Mouse (Mus musculus) CH12.LX (cell line): ENCODE data around the gene Elovl6. TPM values are rescaled to one million over a fixed set of nuclear protein-coding genes. Genes with fewer than 3 reads are reported as not detected.

ENCODE experiments used
- DNase-seq: peaks from one replicate; pipeline ENCODE4 v3.0.0-alpha.2; 2013; ENCODE audit errors: extremely low read depth
- H3K27ac ChIP-seq: 2 replicates; pipeline ENCODE4 v1.5.1; 2012; ENCODE audit warnings: low read depth, mild to moderate bottlenecking, control low read depth, moderate library complexity; ENCODE audit not compliant: insufficient read depth
- H3K27me3 ChIP-seq: replicated peaks from 2 replicates; pipeline ENCODE3; 2012; ENCODE audit warnings: inconsistent platforms
- H3K36me3 ChIP-seq, 2 experiments: replicated peaks in 1 of 2; 2 replicates each; pipeline versions ENCODE3 to v1.6.1; 2012; ENCODE audit warnings: inconsistent platforms in 1 of 2, low read length in 1 of 2, mild to moderate bottlenecking in 1 of 2, mixed read lengths in 1 of 2, moderate library complexity in 1 of 2; ENCODE audit not compliant: control insufficient read depth in 1 of 2, insufficient read depth in 1 of 2
- H3K4me1 ChIP-seq, 2 experiments: 2 replicates each; pipeline ENCODE4 v1.6.1; 2012; ENCODE audit warnings: inconsistent platforms in 1 of 2, moderate library complexity in 1 of 2; ENCODE audit not compliant: insufficient read depth in 2 of 2, control insufficient read depth in 1 of 2
- H3K4me2 ChIP-seq: 2 replicates; pipeline ENCODE4 v1.6.1; 2012; ENCODE audit warnings: low read depth, mild to moderate bottlenecking, control low read depth; ENCODE audit not compliant: poor library complexity, insufficient read depth, severe bottlenecking
- H3K4me3 ChIP-seq, 3 experiments: fragments of 150-350 bp in 1 of 3; sonication (generic) in 1 of 3; replicated peaks in 1 of 3; 2 replicates each; pipeline versions ENCODE3 to v1.5.1; 2011 to 2012; ENCODE audit warnings: low read depth in 2 of 3, low read length in 2 of 3, mild to moderate bottlenecking in 2 of 3, moderate library complexity in 2 of 3, control low read depth in 1 of 3, improper control_type of control experiment in 1 of 3, inconsistent platforms in 1 of 3, mixed read lengths in 1 of 3; ENCODE audit not compliant: poor library complexity in 1 of 3
- H3K79me2 ChIP-seq: replicated peaks from 2 replicates; pipeline ENCODE4 v1.6.1; 2012; ENCODE audit warnings: mild to moderate bottlenecking, moderate library complexity; ENCODE audit not compliant: control insufficient read depth, poor library complexity, insufficient read depth, severe bottlenecking; ENCODE audit errors: extremely low read depth
- H3K9ac ChIP-seq: 2 replicates; pipeline ENCODE4 v1.6.1; 2012; ENCODE audit warnings: low read depth, mild to moderate bottlenecking, control low read depth, moderate library complexity; ENCODE audit not compliant: insufficient read depth
- H3K9me3 ChIP-seq: replicated peaks from 2 replicates; pipeline ENCODE3; 2012; ENCODE audit warnings: low read length, inconsistent platforms, mixed read lengths
- BHLHE40 ChIP-seq: IDR thresholded peaks from 2 replicates; pipeline ENCODE4 v1.6.1; 2011; ENCODE audit warnings: mild to moderate bottlenecking, low read depth, low read length, improper control_type of control experiment
- CHD1 ChIP-seq: IDR thresholded peaks from 2 replicates; pipeline ENCODE4 v1.6.1; 2012; ENCODE audit warnings: low read depth, low read length, improper control_type of control experiment, inconsistent platforms
- CTCF ChIP-seq, 2 experiments: IDR thresholded peaks in 1 of 2; conservative IDR thresholded peaks in 1 of 2; 2 replicates each; pipeline ENCODE4 v1.5.1; 2011 to 2012; ENCODE audit warnings: low read depth in 2 of 2, low read length in 2 of 2, improper control_type of control experiment in 1 of 2, inconsistent platforms in 1 of 2, mild to moderate bottlenecking in 1 of 2, moderate library complexity in 1 of 2
- E2F4 ChIP-seq: IDR thresholded peaks from 2 replicates; pipeline ENCODE4 v1.6.1; 2011; ENCODE audit warnings: low read depth, low read length, improper control_type of control experiment; ENCODE audit not compliant: insufficient replicate concordance
- ELF1 ChIP-seq: IDR thresholded peaks from 2 replicates; pipeline ENCODE4 v1.6.1; 2014; ENCODE audit warnings: low read depth, mild to moderate bottlenecking, inconsistent platforms, low read length, improper control_type of control experiment
- ETS1 ChIP-seq: conservative IDR thresholded peaks from 2 replicates; pipeline ENCODE4 v1.6.1; 2012; ENCODE audit warnings: low read depth, mild to moderate bottlenecking, inconsistent platforms, low read length, improper control_type of control experiment, moderate library complexity
- GABPA ChIP-seq: IDR thresholded peaks from 2 replicates; pipeline ENCODE4 v1.6.1; 2012; ENCODE audit warnings: low read depth, low read length, improper control_type of control experiment, inconsistent platforms; ENCODE audit not compliant: insufficient replicate concordance
- IRF4 ChIP-seq: IDR thresholded peaks from 2 replicates; pipeline ENCODE4 v1.6.1; 2014; ENCODE audit warnings: low read depth, mild to moderate bottlenecking, inconsistent platforms, low read length, improper control_type of control experiment
- JUND ChIP-seq: conservative IDR thresholded peaks from 2 replicates; pipeline ENCODE4 v1.6.1; 2011; ENCODE audit warnings: low read depth, low read length, improper control_type of control experiment
- KAT2A ChIP-seq: IDR thresholded peaks from 2 replicates; pipeline ENCODE4 v1.6.1; 2012; ENCODE audit warnings: low read length, improper control_type of control experiment, inconsistent platforms; ENCODE audit not compliant: insufficient replicate concordance
- MAX ChIP-seq: IDR thresholded peaks from 2 replicates; pipeline ENCODE4 v1.6.1; 2011; ENCODE audit warnings: low read length, improper control_type of control experiment
- MAZ ChIP-seq: IDR thresholded peaks from 2 replicates; pipeline ENCODE4 v1.6.1; 2012; ENCODE audit warnings: low read depth, mild to moderate bottlenecking, inconsistent platforms, low read length, improper control_type of control experiment, moderate library complexity
- MEF2A ChIP-seq: IDR thresholded peaks from 2 replicates; pipeline ENCODE4 v1.6.1; 2014; ENCODE audit warnings: low read depth, mild to moderate bottlenecking, inconsistent platforms, low read length, improper control_type of control experiment, borderline replicate concordance
- MYC ChIP-seq: IDR thresholded peaks from 2 replicates; pipeline ENCODE4 v1.6.1; 2011; ENCODE audit warnings: low read depth, mild to moderate bottlenecking, improper control_type of control experiment, low read length
- NRF1 ChIP-seq: IDR thresholded peaks from 2 replicates; pipeline ENCODE4 v1.6.1; 2014; ENCODE audit warnings: low read depth, mild to moderate bottlenecking, inconsistent platforms, low read length, improper control_type of control experiment, moderate library complexity
- POLR2AphosphoS2 ChIP-seq: IDR thresholded peaks from 2 replicates; pipeline ENCODE4 v1.6.1; 2011; ENCODE audit warnings: low read depth, low read length, improper control_type of control experiment
- RAD21 ChIP-seq: IDR thresholded peaks from 2 replicates; pipeline ENCODE4 v1.6.1; 2011; ENCODE audit warnings: low read depth, mild to moderate bottlenecking, low read length, improper control_type of control experiment, moderate library complexity
- RCOR1 ChIP-seq: conservative IDR thresholded peaks from 2 replicates; pipeline ENCODE4 v1.6.1; 2012; ENCODE audit warnings: low read depth, mild to moderate bottlenecking, inconsistent platforms, low read length, improper control_type of control experiment
- USF2 ChIP-seq: conservative IDR thresholded peaks from 2 replicates; pipeline ENCODE4 v1.6.1; 2011; ENCODE audit warnings: low read depth, low read length, improper control_type of control experiment
- ZC3H11A ChIP-seq: IDR thresholded peaks from 2 replicates; pipeline ENCODE4 v1.6.1; 2012; ENCODE audit warnings: low read depth, mild to moderate bottlenecking, inconsistent platforms, low read length, improper control_type of control experiment
- ZNF384 ChIP-seq: IDR thresholded peaks from 2 replicates; pipeline ENCODE4 v1.6.1; 2012; ENCODE audit warnings: low read depth, low read length, improper control_type of control experiment, inconsistent platforms
- dilution Hi-C: fragments of 300-500 bp; cut with MboI; formaldehyde crosslinking; loops from 2 replicates; pipeline ENCODE4 v1.14.3; 2020; ENCODE audit warnings: low sequenced_read_pairs; ENCODE audit not compliant: extremely low pct_unique_long_range_greater_than_20kb, extremely low pct_ligation_motif_present
- in situ Hi-C: fragments of 300-500 bp; cut with MboI; formaldehyde crosslinking; loops from 3 replicates; pipeline ENCODE4 v1.14.3; 2019; ENCODE audit warnings: low sequenced_read_pairs, low pct_ligation_motif_present, low pct_unique_long_range_greater_than_20kb, mixed read lengths
- polyA plus RNA-seq: library from polyadenylated mRNA; unstranded; fragments of >175 nt; gene quantifications from 2 replicates; pipeline ENCODE4 v1.2.1, GENCODE M21; 2012; ENCODE audit warnings: low read depth; ENCODE audit not compliant: insufficient read length
- total RNA-seq, 2 experiments: library from RNA; depleted of rRNA; stranded (reverse); fragments of 300-350 nt in 1 of 2; fragments of >200 nt in 1 of 2; gene quantifications; 2 replicates each; pipeline ENCODE4 v1.2.3; 2012 to 2014

Gene Elovl6
- total and polyA plus RNA-seq, 3 experiments, result 1.7 to 6.8 (median 6.0) TPM

DNA sequence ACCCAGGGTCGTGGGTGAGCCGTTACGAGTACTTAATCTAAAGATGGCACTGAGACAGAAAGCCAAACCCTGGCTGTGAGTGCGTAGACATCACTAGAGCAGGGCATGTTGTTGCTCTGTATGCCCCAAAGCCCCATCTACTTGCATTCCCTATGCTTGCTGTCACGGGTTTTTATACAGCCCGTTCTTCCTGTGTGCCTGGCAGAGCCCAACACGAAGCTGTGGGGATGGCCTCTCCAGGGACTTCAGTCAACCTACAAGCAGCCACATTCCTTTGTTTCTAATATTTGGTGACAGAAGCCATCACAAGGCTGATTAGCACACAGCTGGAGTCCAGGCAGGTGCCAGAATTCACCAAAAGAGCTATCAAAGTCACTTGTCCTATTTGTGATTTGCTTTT lies 73.3 kb downstream of the Elovl6 start (continued):
- TF ChIP-seq ZNF384, result no peak
- TF ChIP-seq ZC3H11A, result no peak

DNA sequence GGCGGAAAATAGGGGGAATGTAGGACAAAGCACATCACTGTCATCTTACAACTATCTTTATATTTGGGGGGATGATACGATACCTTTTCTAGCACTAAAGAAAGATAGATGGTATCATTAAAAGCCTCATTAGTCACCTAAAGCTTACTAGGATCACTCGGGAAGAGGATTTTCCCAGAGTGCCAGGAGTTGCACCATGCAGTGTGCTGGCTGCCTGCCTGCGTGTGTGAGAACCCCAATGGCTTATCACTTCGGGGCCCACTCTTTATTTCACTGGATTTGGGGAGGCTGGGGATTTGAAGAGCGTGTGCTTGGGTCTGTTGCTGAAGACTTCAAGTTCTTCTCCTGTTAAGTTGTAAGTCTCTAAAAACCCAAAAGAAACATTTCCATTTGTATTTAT lies 73.8 kb downstream of the Elovl6 start:
- Histone ChIP-seq H3K4me3 (no peak overlapping the region), H3K27me3 (no peaks in the 10 kb centered on the region), H3K9me3 (no peaks in the 10 kb centered on the region), H3K36me3 (peaks cover 0 to 9% of the 10 kb centered on the region in 2 experiments), H3K4me1 (no peaks in the 10 kb centered on the region), H3K79me2 (no peaks in the 10 kb centered on the region), H3K27ac (no peak overlapping the region), H3K9ac (no peak overlapping the region), H3K4me2 (no peak overlapping the region)
- TF ChIP-seq USF2 (no peak), ZC3H11A (no peak), NRF1 (no peak), ELF1 (no peak), CHD1 (no peak), MEF2A (no peak), MAX (no peak), BHLHE40 (no peak), ETS1 (no peak), CTCF (conservative IDR thresholded peaks at IDR 0.05 in 1 of 2, IDR thresholded peaks at IDR 0.05 in 1 of 2; ENCODE audit: low read depth in 2 of 2, low read length in 2 of 2) (no peak)
- in situ Hi-C loops (no loop called here), dilution Hi-C loops (no loop called here)
- DNase-seq, result no peak

DNA sequence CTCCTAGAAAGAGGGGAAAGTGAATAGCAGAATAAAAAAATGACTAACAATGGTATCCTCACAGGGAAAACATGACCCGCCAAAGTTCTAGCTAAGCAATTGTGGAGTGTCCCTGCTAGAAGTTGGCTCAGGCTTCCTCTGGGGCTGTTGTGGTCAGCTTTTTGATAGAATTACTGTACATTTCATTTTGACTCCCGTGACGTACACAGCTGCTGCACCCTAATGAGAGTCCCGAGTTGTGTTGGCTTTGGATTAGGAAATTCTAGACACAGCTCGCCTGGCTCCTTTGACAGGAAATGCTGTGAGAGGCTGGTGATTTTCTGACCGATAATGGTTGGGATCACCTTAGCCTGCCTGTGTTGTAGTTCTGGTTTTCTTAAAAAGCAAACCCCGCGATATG lies 79.5 kb downstream of the Elovl6 start:
- Histone ChIP-seq H3K9ac (no peak overlapping the region), H3K27ac (no peak overlapping the region), H3K4me1 (peaks cover 5 to 6% of the 10 kb centered on the region in 2 experiments; a peak in 3 of 4 replicates), H3K4me3 (no peak overlapping the region), H3K27me3 (no peaks in the 10 kb centered on the region), H3K9me3 (no peaks in the 10 kb centered on the region), H3K36me3 (peaks cover 0 to 8% of the 10 kb centered on the region in 2 experiments), H3K79me2 (no peaks in the 10 kb centered on the region), H3K4me2 (no peak overlapping the region)
- in situ Hi-C loops, result no loop called here
- no peak for DNase-seq
- TF ChIP-seq IRF4, result no peak
- no peak for TF ChIP-seq JUND
- TF ChIP-seq POLR2AphosphoS2, result no peak
- TF ChIP-seq RAD21, result no peak
- no peak for TF ChIP-seq USF2
- TF ChIP-seq MAZ, result no peak
- TF ChIP-seq KAT2A, result no peak
- no peak for TF ChIP-seq MYC
- TF ChIP-seq MEF2A, result no peak
- no peak for TF ChIP-seq MAX
- no peak for TF ChIP-seq BHLHE40
- TF ChIP-seq E2F4, result no peak
- TF ChIP-seq RCOR1, result no peak
- TF ChIP-seq GABPA, result no peak
- dilution Hi-C loops, result no loop called here
